In the genomic region with DNA sequence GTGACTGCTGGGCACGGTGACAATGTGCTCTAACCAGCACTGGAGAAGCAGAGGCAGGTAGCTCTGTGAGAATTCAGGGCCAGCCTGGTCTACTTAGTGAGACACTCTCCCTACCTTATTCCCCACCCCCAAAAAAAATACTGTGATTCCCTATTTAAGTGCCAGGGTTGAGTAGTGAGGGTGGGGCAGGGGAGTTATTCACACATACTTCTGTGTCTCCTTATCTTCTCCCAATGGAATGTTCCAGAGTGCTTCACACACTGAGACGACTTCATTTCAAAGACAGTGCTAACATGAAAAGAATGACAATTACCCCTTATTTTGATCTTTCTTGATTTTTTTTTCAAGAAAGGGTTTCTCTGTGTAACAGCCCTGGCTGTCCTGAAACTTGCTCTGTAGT, we compare ENCODE assay signal across 18 mouse cellular contexts. TPM values are rescaled to one million over a fixed set of nuclear protein-coding genes. Genes with fewer than 3 reads are reported as not detected.
DNase-seq lines count a peak whose midpoint lies in the region; ATAC-seq and TF ChIP-seq lines count a peak whose summit lies in the region.
"Had no signal": no experiment of that assay in that cellular context is flagged by ENCODE, and none has a peak within 500 bp of the region (broad histone marks: within the 10 kb centered on the region; RNA-seq: fewer than 3 reads in every experiment).

No protein-coding gene starts in this region.

- ATAC-seq in lung, postnatal 0 days = peak; percentile 61
- ATAC-seq: activated CD4-positive, CD25-positive, alpha-beta regulatory T cell, adult 4 months; CD4-positive, CD25-positive, alpha-beta regulatory T cell, adult 4 months; Patski had no signal

- H3K4me3 ChIP-seq in lung, postnatal 0 days (ENCODE audit: low read depth, low read length) = no peak overlapping the region

- H3K4me2 ChIP-seq in lung, postnatal 0 days (replicated peaks; ENCODE audit: low read depth, low read length) = no peak overlapping the region

- no peaks in the 10 kb centered on the region for H3K27me3 ChIP-seq in lung, postnatal 0 days (replicated peaks; ENCODE audit: insufficient read depth, low read length)

- peak; percentile 30 for DNase-seq in lung, postnatal 0 days (ENCODE audit: low spot score)
- no peak for DNase-seq in lung, postnatal 36 days
- DNase-seq: adrenal gland, adult 2 months; adrenal gland, adult 8-10 months; adrenal gland, postnatal 10 days; adrenal gland, postnatal 14 days; adrenal gland, postnatal 25 days; adrenal gland, postnatal 36 days; B cell, adult 2 months; cerebellum, adult 11 months; cerebellum, adult 11-12 months; cerebellum, adult 18-20 months; cerebellum, adult 2 months had no signal

- H3K9me3 ChIP-seq in lung, postnatal 0 days (ENCODE audit: low read length) = no peaks in the 10 kb centered on the region

- H3K36me3 ChIP-seq in lung, postnatal 0 days (ENCODE audit: insufficient read depth, low read length) = no peaks in the 10 kb centered on the region
- H3K36me3 ChIP-seq: G1E had no signal

- no peak for TF ChIP-seq CTCF in lung, postnatal 0 days (IDR thresholded peaks at IDR 0.05)

- H3K4me1 ChIP-seq in lung, postnatal 0 days (ENCODE audit: insufficient read depth, low read depth, low read length) = no peaks in the 10 kb centered on the region

- no peak overlapping the region for H3K9ac ChIP-seq in lung, postnatal 0 days (replicated peaks; ENCODE audit: low read depth)

- 0 out of 2 replicates have a peak overlapping the region, but pooled peaks have one; percentile 3 for H3K27ac ChIP-seq in lung, postnatal 0 days (ENCODE audit: low read length)

- peak; percentile 68 for TF ChIP-seq EP300 in lung, postnatal 0 days (IDR thresholded peaks at IDR 0.05)

- WGBS in lung, postnatal 0 days = 31% methylated on average over 2 of the region's 2 CpGs

RNA-seq across cellular contexts. Expression of a gene that starts 40.9 kb away (rescaled TPM):
- polyA plus RNA-seq in lung, postnatal 0 days (2015; fragmentation: Nextera tagmentation; extraction: Ambion mirVana) = 2.4 and 2.9 TPM in 2 replicates
- polyA plus RNA-seq: C2C12, G1E, Patski had no signal
